Mouse (Mus musculus) CH12.LX (cell line): ENCODE results near the gene Jmjd8.

Experiments
- CHD2 ChIP-seq: IDR thresholded peaks from 2 replicates; pipeline ENCODE4 v1.6.1; 2011; ENCODE audit warnings: low read length, improper control_type of control experiment
- CTCF ChIP-seq, 2 experiments: IDR thresholded peaks in 1 of 2; conservative IDR thresholded peaks in 1 of 2; 2 replicates each; pipeline ENCODE4 v1.5.1; 2011 to 2012; ENCODE audit warnings: low read depth in 2 of 2, low read length in 2 of 2, improper control_type of control experiment in 1 of 2, inconsistent platforms in 1 of 2, mild to moderate bottlenecking in 1 of 2, moderate library complexity in 1 of 2
- EP300 ChIP-seq: IDR thresholded peaks from 2 replicates; pipeline ENCODE4 v1.6.1; 2011; ENCODE audit warnings: low read length, improper control_type of control experiment
- GABPA ChIP-seq: IDR thresholded peaks from 2 replicates; pipeline ENCODE4 v1.6.1; 2012; ENCODE audit warnings: low read depth, low read length, improper control_type of control experiment, inconsistent platforms; ENCODE audit not compliant: insufficient replicate concordance
- IRF4 ChIP-seq: IDR thresholded peaks from 2 replicates; pipeline ENCODE4 v1.6.1; 2014; ENCODE audit warnings: low read depth, mild to moderate bottlenecking, inconsistent platforms, low read length, improper control_type of control experiment
- NRF1 ChIP-seq: IDR thresholded peaks from 2 replicates; pipeline ENCODE4 v1.6.1; 2014; ENCODE audit warnings: low read depth, mild to moderate bottlenecking, inconsistent platforms, low read length, improper control_type of control experiment, moderate library complexity
- POLR2A ChIP-seq: IDR thresholded peaks from 2 replicates; pipeline ENCODE4 v1.6.1; 2011; ENCODE audit warnings: low read depth, mild to moderate bottlenecking, improper control_type of control experiment, low read length
- ZC3H11A ChIP-seq: IDR thresholded peaks from 2 replicates; pipeline ENCODE4 v1.6.1; 2012; ENCODE audit warnings: low read depth, mild to moderate bottlenecking, inconsistent platforms, low read length, improper control_type of control experiment
- ZMIZ1 ChIP-seq: IDR thresholded peaks from 2 replicates; pipeline ENCODE4 v1.6.1; 2012; ENCODE audit warnings: low read depth, mild to moderate bottlenecking, inconsistent platforms, low read length, improper control_type of control experiment
- ZNF384 ChIP-seq: IDR thresholded peaks from 2 replicates; pipeline ENCODE4 v1.6.1; 2012; ENCODE audit warnings: low read depth, low read length, improper control_type of control experiment, inconsistent platforms

GRCm38 (mm10) chr17:25860229-25860628, 31.6 kb downstream of the Jmjd8 start:
- no peak for TF ChIP-seq CTCF (conservative IDR thresholded peaks at IDR 0.05 in 1 of 2, IDR thresholded peaks at IDR 0.05 in 1 of 2; ENCODE audit: low read depth in 2 of 2, low read length in 2 of 2)
- TF ChIP-seq POLR2A, result no peak
- no peak for TF ChIP-seq NRF1
- no peak for TF ChIP-seq ZMIZ1
- TF ChIP-seq ZNF384, result no peak
- no peak for TF ChIP-seq GABPA
- TF ChIP-seq IRF4, result no peak
- TF ChIP-seq ZC3H11A, result no peak
- TF ChIP-seq CHD2, result no peak
- TF ChIP-seq EP300, result no peak
